Mouse (Mus musculus): ENCODE results near the gene Exog. TPM values are rescaled to one million over a fixed set of nuclear protein-coding genes. Genes with fewer than 3 reads are reported as not detected.
A peak's percentile ranks its signal among the peaks of the same experiment; 100 is the strongest.

Gene Exog
- 46.2 and 47.3 TPM in 2 replicates for polyA plus RNA-seq (2014; fragmentation: Nextera tagmentation; extraction: Ambion mirVana)

DNA sequence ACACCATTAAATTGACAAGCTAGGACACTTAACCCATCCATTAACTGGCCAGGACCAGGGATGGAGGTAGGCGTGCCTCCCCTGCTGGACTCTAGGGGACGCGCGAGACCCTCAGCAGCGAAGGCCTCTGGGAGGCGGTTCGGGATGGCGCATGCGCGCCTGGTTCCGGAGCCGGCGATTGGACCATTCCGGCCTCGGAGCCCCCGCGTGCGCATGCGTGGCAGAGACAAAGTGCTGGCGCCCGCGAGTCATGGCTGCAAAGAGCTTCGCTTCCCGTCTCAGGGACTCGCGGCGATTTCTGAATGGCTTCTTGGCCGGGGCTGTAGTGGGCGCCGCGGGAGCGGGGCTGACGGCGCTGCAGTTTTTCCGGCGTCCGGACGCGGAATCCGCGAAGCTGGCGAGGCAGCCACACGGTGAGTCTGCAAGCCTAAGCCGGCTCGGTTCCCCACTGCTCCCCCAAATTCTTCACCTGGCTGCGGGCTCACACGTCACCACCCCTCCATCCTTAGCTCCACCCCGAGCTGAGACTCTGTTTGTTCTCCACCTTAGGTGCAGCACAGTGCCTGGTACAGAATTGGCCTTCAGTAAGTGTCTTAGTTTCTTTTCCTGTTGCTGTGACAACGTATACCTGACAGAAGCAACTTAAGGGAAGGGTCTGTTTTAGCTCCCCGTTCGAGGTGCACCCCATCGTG, at the start of gene Exog:
Gene Exog, plus strand, starts transcription at position 206 of the 692 bp plus-strand sequence.
- Histone ChIP-seq H3K4me2 (replicated peaks; ENCODE audit: low read depth, low read length) (peak within 1 kb of the TSS; percentile 78), H3K36me3 (ENCODE audit: control insufficient read depth, insufficient read depth, low read length) (0 out of 2 replicates have a peak, but pooled peaks cover 5% of the 10 kb centered on the region), H3K27ac (ENCODE audit: low read depth, low read length) (peak within 1 kb of the TSS; percentile 51; the same call in 1 of the 2 replicates), H3K27me3 (ENCODE audit: control insufficient read depth, insufficient read depth, low read length) (no peaks in the 10 kb centered on the region), H3K4me3 (ENCODE audit: low read depth, low read length) (peak within 1 kb of the TSS; percentile 77), H3K9me3 (ENCODE audit: control insufficient read depth, low read length) (no peaks in the 10 kb centered on the region), H3K9ac (ENCODE audit: low read depth, low read length) (peak within 1 kb of the TSS; percentile 84), H3K4me1 (replicated peaks; ENCODE audit: control insufficient read depth, insufficient read depth, low read length) (0 out of 2 replicates have a peak, but pooled peaks cover 3% of the 10 kb centered on the region)
- DNase-seq (ENCODE audit: low spot score) (peak; percentile 100), ATAC-seq (ENCODE audit: low FRiP score) (peak; percentile 94)
- WGBS, result under 1% methylated on average over 52 of the region's 52 CpGs

DNA sequence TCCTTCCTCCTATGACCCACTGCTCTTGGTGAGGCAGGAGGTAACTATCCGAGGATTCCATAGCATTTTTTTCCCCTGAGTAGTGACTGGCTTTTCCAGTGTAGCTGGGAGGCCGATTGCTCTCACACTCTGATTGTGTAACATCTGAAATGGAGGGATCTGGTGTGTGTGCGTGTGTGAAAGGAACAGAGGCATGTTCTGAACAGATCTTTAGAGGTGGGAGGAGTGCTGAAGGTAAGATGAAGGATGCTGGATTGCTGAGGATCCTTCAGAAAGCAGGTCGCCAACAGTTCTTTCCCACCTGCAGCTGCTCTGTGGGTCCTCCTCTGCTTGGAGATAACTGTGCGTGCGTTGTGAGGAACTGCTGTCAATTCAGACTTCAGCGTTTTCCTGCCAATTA, 43.4 kb upstream of the Exog start:
- DNase-seq (ENCODE audit: low spot score), result no peak
- H3K36me3 ChIP-seq (ENCODE audit: control insufficient read depth, insufficient read depth, low read length), result no peaks in the 10 kb centered on the region
- H3K4me2 ChIP-seq (replicated peaks; ENCODE audit: low read depth, low read length), result peak overlapping the region; percentile 72
- ATAC-seq (ENCODE audit: low FRiP score), result no peak
- no peaks in the 10 kb centered on the region for H3K27me3 ChIP-seq (ENCODE audit: control insufficient read depth, insufficient read depth, low read length)
- 7% methylated on average over 7 of the region's 7 CpGs for WGBS
- H3K27ac ChIP-seq (ENCODE audit: low read depth, low read length), result peak overlapping the region; percentile 98; the same call in 1 of the 2 replicates
- peak overlapping the region; percentile 43 for H3K9ac ChIP-seq (ENCODE audit: low read depth, low read length)
- no peaks in the 10 kb centered on the region for H3K9me3 ChIP-seq (ENCODE audit: control insufficient read depth, low read length)
- peak overlapping the region; percentile 98 for H3K4me3 ChIP-seq (ENCODE audit: low read depth, low read length)
- peaks cover 6% of the 10 kb centered on the region; the same call in 1 of the 2 replicates for H3K4me1 ChIP-seq (replicated peaks; ENCODE audit: control insufficient read depth, insufficient read depth, low read length)

DNA sequence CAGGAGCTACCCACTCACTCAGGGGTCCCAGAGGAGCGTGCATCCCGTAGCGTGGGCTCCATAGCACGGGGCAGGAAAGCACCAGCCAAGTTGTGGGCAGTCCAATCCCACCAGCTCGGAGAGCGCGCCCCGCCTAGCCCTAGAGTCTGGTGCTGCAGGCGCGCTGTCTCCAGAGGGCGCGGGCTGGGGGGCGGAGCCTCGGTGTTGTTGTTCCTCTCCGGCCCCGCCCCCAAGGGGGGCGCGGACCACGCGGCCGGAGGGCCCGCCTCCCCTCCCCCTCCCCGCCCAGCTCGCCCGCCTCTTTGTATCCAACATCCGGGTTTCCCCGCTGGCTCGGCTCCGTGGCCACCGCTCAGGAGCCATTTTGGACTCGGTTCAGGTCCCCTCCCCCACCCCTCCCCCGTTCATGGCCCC, 42.9 kb upstream of the Exog start, which contains the start of gene Acvr2b:
Gene Acvr2b, plus strand, starts transcription at position 318 of the 414 bp plus-strand sequence.
- H3K9ac ChIP-seq (ENCODE audit: low read depth, low read length), result peak within 1 kb of the TSS; percentile 100
- H3K4me2 ChIP-seq (replicated peaks; ENCODE audit: low read depth, low read length), result peak within 1 kb of the TSS; percentile 72
- peak within 1 kb of the TSS; percentile 98 for H3K4me3 ChIP-seq (ENCODE audit: low read depth, low read length)
- DNase-seq (ENCODE audit: low spot score) (peak; percentile 100), ATAC-seq (ENCODE audit: low FRiP score) (peak; percentile 96)
- no peaks in the 10 kb centered on the region for H3K27me3 ChIP-seq (ENCODE audit: control insufficient read depth, insufficient read depth, low read length)
- peaks cover 6% of the 10 kb centered on the region; the same call in 1 of the 2 replicates for H3K4me1 ChIP-seq (replicated peaks; ENCODE audit: control insufficient read depth, insufficient read depth, low read length)
- H3K27ac ChIP-seq (ENCODE audit: low read depth, low read length), result peak within 1 kb of the TSS; percentile 98
- H3K36me3 ChIP-seq (ENCODE audit: control insufficient read depth, insufficient read depth, low read length), result no peaks in the 10 kb centered on the region
- under 1% methylated on average over 25 of the region's 32 CpGs for WGBS
- H3K9me3 ChIP-seq (ENCODE audit: control insufficient read depth, low read length), result no peaks in the 10 kb centered on the region

DNA sequence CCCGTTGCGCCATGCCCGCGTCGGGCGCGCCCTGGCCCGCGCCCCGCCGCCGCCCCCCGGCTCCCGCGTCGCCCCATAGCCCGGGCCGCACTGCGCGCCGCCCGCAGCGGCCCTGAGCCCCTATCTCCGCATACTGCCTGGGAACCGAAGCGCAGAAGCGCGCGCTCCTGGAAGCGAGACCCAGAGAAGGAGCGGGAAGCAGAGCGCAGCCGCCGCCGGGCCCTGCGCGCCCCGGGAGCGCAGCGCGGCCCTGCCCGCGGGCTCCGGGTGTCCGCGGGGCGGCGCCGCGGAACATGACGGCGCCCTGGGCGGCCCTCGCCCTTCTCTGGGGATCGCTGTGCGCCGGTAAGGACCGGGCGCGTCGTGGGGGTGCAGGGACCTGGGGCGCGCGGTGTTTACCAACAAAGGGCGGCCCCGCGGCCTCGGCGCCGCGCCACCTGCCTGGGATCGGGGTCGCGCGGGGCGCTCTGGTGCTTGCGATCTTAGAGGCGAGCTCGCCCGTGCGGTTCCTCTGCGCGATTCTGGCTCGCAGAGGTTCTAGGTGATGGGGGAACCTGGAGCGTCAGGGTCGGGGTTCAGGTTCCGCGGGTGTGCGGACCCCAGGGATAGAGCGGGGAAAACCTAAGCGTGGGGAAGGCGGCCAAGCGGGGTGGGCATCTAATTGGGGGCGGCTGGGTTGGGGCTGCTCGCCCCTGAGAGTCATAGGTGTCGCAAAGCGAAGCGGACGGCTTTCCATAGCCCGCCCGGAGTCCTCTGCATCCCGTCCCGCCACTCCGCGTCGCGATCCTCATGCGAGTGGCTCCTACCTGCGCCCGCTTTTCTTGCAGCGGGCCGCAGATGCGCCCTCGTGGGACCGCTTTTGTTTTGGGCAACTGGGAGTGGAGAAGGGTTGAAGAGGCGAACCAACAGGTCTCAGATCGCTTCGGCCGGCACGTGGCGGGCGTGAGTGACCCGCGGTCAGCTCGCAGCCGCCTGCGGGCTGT, 42.2 kb upstream of the Exog start:
- Histone ChIP-seq H3K27ac (ENCODE audit: low read depth, low read length) (peak overlapping the region; percentile 98), H3K9ac (ENCODE audit: low read depth, low read length) (peak overlapping the region; percentile 100), H3K9me3 (ENCODE audit: control insufficient read depth, low read length) (no peaks in the 10 kb centered on the region), H3K36me3 (ENCODE audit: control insufficient read depth, insufficient read depth, low read length) (no peaks in the 10 kb centered on the region), H3K27me3 (ENCODE audit: control insufficient read depth, insufficient read depth, low read length) (no peaks in the 10 kb centered on the region), H3K4me2 (replicated peaks; ENCODE audit: low read depth, low read length) (peak overlapping the region; percentile 72), H3K4me1 (replicated peaks; ENCODE audit: control insufficient read depth, insufficient read depth, low read length) (peaks cover 6% of the 10 kb centered on the region; the same call in 1 of the 2 replicates), H3K4me3 (ENCODE audit: low read depth, low read length) (peak overlapping the region; percentile 98)
- WGBS, result under 1% methylated on average over 114 of the region's 127 CpGs
- ATAC-seq (ENCODE audit: low FRiP score) (peak; percentile 11), DNase-seq (ENCODE audit: low spot score) (peak; percentile 76)

DNA sequence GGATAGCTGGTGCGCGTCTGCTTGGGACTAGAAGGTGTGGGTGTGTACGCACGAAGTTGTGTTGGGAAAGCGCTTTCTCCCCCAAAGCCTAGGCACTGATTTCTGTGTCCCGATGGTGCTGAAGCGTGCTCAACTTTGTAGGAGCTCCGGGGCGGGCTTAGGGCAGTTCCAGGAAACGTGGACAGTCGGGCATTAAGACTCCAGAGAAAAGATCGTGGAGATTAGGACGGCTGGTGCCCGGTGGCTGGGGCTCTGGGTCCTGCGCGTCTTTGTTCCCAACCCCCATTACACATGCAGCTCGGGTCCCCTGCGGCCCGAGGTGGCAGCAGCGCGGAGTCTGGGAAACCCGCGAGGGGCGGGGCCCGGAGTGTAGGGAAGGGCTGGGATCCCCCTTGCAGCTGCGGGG, 41.5 kb upstream of the Exog start:
- Histone ChIP-seq H3K9ac (ENCODE audit: low read depth, low read length) (peak overlapping the region; percentile 100), H3K4me2 (replicated peaks; ENCODE audit: low read depth, low read length) (peak overlapping the region; percentile 72), H3K27me3 (ENCODE audit: control insufficient read depth, insufficient read depth, low read length) (no peaks in the 10 kb centered on the region), H3K9me3 (ENCODE audit: control insufficient read depth, low read length) (no peaks in the 10 kb centered on the region), H3K27ac (ENCODE audit: low read depth, low read length) (peak overlapping the region; percentile 98), H3K4me3 (ENCODE audit: low read depth, low read length) (peak overlapping the region; percentile 98), H3K36me3 (ENCODE audit: control insufficient read depth, insufficient read depth, low read length) (no peaks in the 10 kb centered on the region), H3K4me1 (replicated peaks; ENCODE audit: control insufficient read depth, insufficient read depth, low read length) (peaks cover 6% of the 10 kb centered on the region; the same call in 1 of the 2 replicates)
- DNase-seq (ENCODE audit: low spot score), result peak; percentile 89
- peak; percentile 62 for ATAC-seq (ENCODE audit: low FRiP score)
- 0% methylated on average over 26 of the region's 26 CpGs for WGBS

DNA sequence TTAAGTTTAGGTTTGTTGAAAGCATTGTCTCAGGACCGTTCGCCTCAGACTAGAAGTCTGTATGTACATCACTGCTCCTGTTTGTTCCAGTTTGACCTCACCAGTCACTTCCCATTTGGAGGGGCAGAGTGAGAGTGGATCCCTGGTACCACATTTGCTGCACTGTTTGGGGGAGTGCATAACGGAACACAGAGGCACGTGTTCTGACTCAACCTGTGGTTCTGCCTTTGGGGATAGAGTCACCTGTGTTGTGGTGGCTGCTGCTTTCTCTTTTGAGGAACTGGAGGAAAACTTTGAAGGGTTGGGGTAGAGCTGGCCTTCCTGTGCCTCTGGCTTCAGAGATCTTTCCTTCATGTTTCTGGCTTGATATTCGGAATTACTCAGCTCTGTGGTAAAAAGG, 40.7 kb upstream of the Exog start:
- 65% methylated on average over 5 of the region's 5 CpGs for WGBS
- no peaks in the 10 kb centered on the region for H3K9me3 ChIP-seq (ENCODE audit: control insufficient read depth, low read length)
- DNase-seq (ENCODE audit: low spot score) (no peak), ATAC-seq (ENCODE audit: low FRiP score) (no peak)
- H3K36me3 ChIP-seq (ENCODE audit: control insufficient read depth, insufficient read depth, low read length), result no peaks in the 10 kb centered on the region
- H3K27ac ChIP-seq (ENCODE audit: low read depth, low read length), result no peak overlapping the region
- H3K9ac ChIP-seq (ENCODE audit: low read depth, low read length), result no peak overlapping the region; the same call in 1 of the 2 replicates
- H3K4me2 ChIP-seq (replicated peaks; ENCODE audit: low read depth, low read length), result peak overlapping the region; percentile 72
- H3K4me3 ChIP-seq (ENCODE audit: low read depth, low read length), result peak overlapping the region; percentile 98
- H3K4me1 ChIP-seq (replicated peaks; ENCODE audit: control insufficient read depth, insufficient read depth, low read length), result peaks cover 6% of the 10 kb centered on the region; the same call in 1 of the 2 replicates
- H3K27me3 ChIP-seq (ENCODE audit: control insufficient read depth, insufficient read depth, low read length), result no peaks in the 10 kb centered on the region

DNA sequence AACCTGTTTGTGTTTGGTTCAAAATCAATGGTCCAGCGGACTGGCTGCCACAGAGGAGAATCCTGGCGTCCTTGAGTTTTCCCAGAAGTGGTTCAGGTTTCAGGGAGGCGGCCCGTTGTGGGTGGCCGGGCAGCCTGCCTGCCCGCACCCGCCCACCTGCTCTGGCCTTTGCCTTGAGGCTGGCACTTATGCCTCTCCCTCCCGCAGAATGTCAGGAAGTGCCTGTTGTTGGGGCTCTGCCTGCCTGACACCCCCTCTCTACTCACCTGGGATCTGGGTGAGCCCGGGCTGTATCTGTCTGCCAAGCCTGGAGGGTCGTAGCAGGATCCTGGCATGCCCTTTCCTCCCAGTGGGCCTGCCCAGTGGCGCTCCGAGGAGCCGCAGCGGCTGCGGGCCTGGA, 36.9 kb upstream of the Exog start:
- Histone ChIP-seq H3K4me1 (replicated peaks; ENCODE audit: control insufficient read depth, insufficient read depth, low read length) (peaks cover 6% of the 10 kb centered on the region; the same call in 1 of the 2 replicates), H3K9ac (ENCODE audit: low read depth, low read length) (0 out of 2 replicates have a peak overlapping the region, but pooled peaks have one; percentile 7), H3K27ac (ENCODE audit: low read depth, low read length) (no peak overlapping the region), H3K27me3 (ENCODE audit: control insufficient read depth, insufficient read depth, low read length) (no peaks in the 10 kb centered on the region), H3K4me3 (ENCODE audit: low read depth, low read length) (no peak overlapping the region; the same call in 1 of the 2 replicates), H3K36me3 (ENCODE audit: control insufficient read depth, insufficient read depth, low read length) (0 out of 2 replicates have a peak, but pooled peaks cover 4% of the 10 kb centered on the region), H3K4me2 (replicated peaks; ENCODE audit: low read depth, low read length) (no peak overlapping the region), H3K9me3 (ENCODE audit: control insufficient read depth, low read length) (no peaks in the 10 kb centered on the region)
- ATAC-seq (ENCODE audit: low FRiP score) (no peak), DNase-seq (ENCODE audit: low spot score) (no peak)
- WGBS, result 78% methylated on average over 15 of the region's 15 CpGs
